Mouse (Mus musculus) telencephalon, adult 2 months (tissue): Measurements from ENCODE around the gene Tbk1.

Experiments
- DNase-seq: peaks from one replicate; pipeline ENCODE4 v3.0.0-alpha.2; 2011; ENCODE audit warnings: low read depth, low spot score

The Tbk1 gene

DNA sequence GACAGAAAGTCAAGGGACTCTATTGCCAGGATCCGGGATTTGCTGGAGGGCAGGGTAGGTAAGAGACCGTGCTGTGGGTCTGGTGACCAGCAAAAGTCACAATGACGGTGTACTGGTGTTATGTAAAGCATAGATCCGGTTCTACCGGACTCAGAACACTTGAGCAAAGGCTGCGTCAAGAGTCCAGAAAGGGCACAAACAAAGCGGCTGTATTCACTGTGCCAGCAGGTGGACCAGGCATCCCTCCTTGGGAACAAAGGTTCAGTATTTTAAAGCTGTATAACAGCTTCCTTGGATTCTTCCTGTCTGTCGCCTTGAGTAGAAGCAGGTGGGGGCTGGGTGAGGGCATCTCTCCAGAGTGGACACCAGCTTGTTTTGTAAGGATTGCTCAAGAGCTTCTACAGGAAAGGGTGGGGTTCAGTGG, 88.1 kb downstream of the Tbk1 start:
- DNase-seq, result no peak

- no peak for DNase-seq
Measured at GRCm38 (mm10) chr10:121497968-121498367, 88.6 kb downstream of the Tbk1 start.

- no peak for DNase-seq
Measured at GRCm38 (mm10) chr10:121496616-121497015, 90.0 kb downstream of the Tbk1 start.
